Mouse (Mus musculus): ENCODE measurements around the gene Ier5.

- TF ChIP-seq CTCF (IDR thresholded peaks at IDR 0.05; ENCODE audit: control insufficient read depth, insufficient read depth, low read length): no peak
- no peak for TF ChIP-seq POLR2A (IDR thresholded peaks at IDR 0.05; ENCODE audit: borderline replicate concordance, control insufficient read depth, low read depth, low read length)
Observed at GRCm38 (mm10) chr1:155062057-155062456, 37.4 kb downstream of the Ier5 start.

Data from bone marrow, adult 2 months (tissue).